Mouse (Mus musculus) heart, adult 2 months (tissue): ENCODE data around the gene Tbc1d13. TPM values are rescaled to one million over a fixed set of nuclear protein-coding genes. Genes with fewer than 3 reads are reported as not detected.
"Not testable (repeated sequence)": the region's sequence is repeated elsewhere in the genome, so short reads cannot be mapped to it uniquely, and the experiment has no call there.

Experiments
- DNase-seq, 2 experiments: peaks; one replicate each; pipeline ENCODE4 v3.0.0; 2021
- H3K27ac ChIP-seq: fragments of 200-600 bp; 2 replicates; pipeline ENCODE4 v1.8.1; 2022
- H3K27me3 ChIP-seq: fragments of 200-500 bp; 2 replicates; pipeline ENCODE4 v1.6.1; 2012; ENCODE audit warnings: mild to moderate bottlenecking, low read length, inconsistent platforms, mixed read lengths; ENCODE audit not compliant: control insufficient read depth, insufficient read depth
- H3K36me3 ChIP-seq: fragments of 200-500 bp; 2 replicates; pipeline ENCODE4 v1.6.1; 2012; ENCODE audit warnings: low read length, inconsistent platforms; ENCODE audit not compliant: control insufficient read depth, insufficient read depth
- H3K4me1 ChIP-seq: fragments of 200-500 bp; 2 replicates; pipeline ENCODE4 v1.6.1; 2011; ENCODE audit warnings: low read length; ENCODE audit not compliant: control insufficient read depth, insufficient read depth
- H3K4me3 ChIP-seq: fragments of 200-600 bp; 2 replicates; pipeline ENCODE4 v1.8.1; 2022
- H3K79me2 ChIP-seq: fragments of 200-500 bp; replicated peaks from 2 replicates; pipeline ENCODE4 v1.6.1; 2012; ENCODE audit warnings: mild to moderate bottlenecking, inconsistent platforms, low read length, moderate library complexity, mixed read lengths; ENCODE audit not compliant: control insufficient read depth, insufficient read depth
- H3K9ac ChIP-seq: fragments of 200-500 bp; 2 replicates; pipeline ENCODE4 v1.6.1; 2012; ENCODE audit warnings: low read depth, mild to moderate bottlenecking, control low read depth, inconsistent platforms, low read length, mixed read lengths
- CTCF ChIP-seq: fragments of 200-600 bp; IDR thresholded peaks from 2 replicates; pipeline ENCODE4 v1.8.1; 2022; ENCODE audit warnings: antibody characterized with exemption, mild to moderate bottlenecking, moderate library complexity
- EP300 ChIP-seq: fragments of 200-500 bp; IDR thresholded peaks from 2 replicates; pipeline ENCODE4 v1.6.1; 2011; ENCODE audit warnings: low read depth, low read length, control low read depth; ENCODE audit not compliant: insufficient read depth
- POLR2A ChIP-seq: fragments of 200-500 bp; IDR thresholded peaks from 2 replicates; pipeline ENCODE4 v1.6.1; 2011; ENCODE audit warnings: mild to moderate bottlenecking, low read depth, low read length, control low read depth; ENCODE audit not compliant: insufficient read depth
- WGBS: fragments of 180-500 bp; shearing (Covaris S2); methylation state at CpG from one replicate; pipeline ENCODE4 v1.1.7; 2018; 5-methylcytosine and 5-hydroxymethylcytosine counted together
- intact Hi-C: fragments of 180-260 bp; cut with DNase I; formaldehyde crosslinking; loops from one replicate; pipeline ENCODE4 v1.15.1; 2025
- polyA plus RNA-seq: library from polyadenylated mRNA; depleted of rRNA; stranded (reverse); fragments of >200 nt; gene quantifications from 2 replicates; pipeline ENCODE4 v1.2.3, GENCODE M21; 2012
- total RNA-seq, 2 experiments: library from RNA; stranded (reverse); gene quantifications; 2 replicates each; pipeline ENCODE4 v1.2.3; 2021

Tbc1d13 gene
- total and polyA plus RNA-seq, 3 experiments: 17.2 to 25.4 (median 17.4) TPM

- Histone ChIP-seq H3K36me3 (no peaks in the 10 kb centered on the region), H3K79me2 (no peaks in the 10 kb centered on the region), H3K4me1 (peaks cover 4% of the 10 kb centered on the region), H3K9ac (peak within 1 kb of the TSS; percentile 90), H3K27me3 (no peaks in the 10 kb centered on the region), H3K27ac (peak within 1 kb of the TSS; percentile 95), H3K4me3 (peak within 1 kb of the TSS; percentile 80)
- WGBS: 8% methylated on average over 31 of the region's 31 CpGs
- DNase-seq: peak; percentile 98
- TF ChIP-seq EP300 (peak; percentile 73; the same call in 1 of the 2 replicates), CTCF (no peak), POLR2A (peak; percentile 96)
- intact Hi-C loops: no loop called here
Measured at GRCm38 (mm10) chr2:30124472-30125274, 8.9 kb upstream of the Tbc1d13 start, which contains the start of gene Zer1. Gene Zer1, minus strand, starts transcription at chr2:30124585.

- Histone ChIP-seq H3K27ac (no peak overlapping the region), H3K79me2 (no peaks in the 10 kb centered on the region), H3K27me3 (no peaks in the 10 kb centered on the region), H3K9ac (no peak overlapping the region), H3K4me1 (peaks cover 5% of the 10 kb centered on the region), H3K36me3 (no peaks in the 10 kb centered on the region), H3K4me3 (no peak overlapping the region)
- intact Hi-C loops: loop anchor here (1.0 to 2.0 kb wide), 2 partner anchors 34 to 142 kb away; no protein-coding TSS in a partner anchor
- no peak for DNase-seq
- TF ChIP-seq EP300 (no peak), CTCF (peak; percentile 92), POLR2A (no peak)
- WGBS: 23% methylated on average over 2 of the region's 2 CpGs
Measured at GRCm38 (mm10) chr2:30128789-30129188, 4.8 kb upstream of the Tbc1d13 start.

- H3K4me3 ChIP-seq: no peak overlapping the region
- WGBS: 78% methylated on average over 4 of the region's 4 CpGs
- no peak overlapping the region for H3K9ac ChIP-seq
- H3K27ac ChIP-seq: no peak overlapping the region
- no peaks in the 10 kb centered on the region for H3K79me2 ChIP-seq
- H3K4me1 ChIP-seq: peaks cover 4% of the 10 kb centered on the region
- no peak for DNase-seq
- no peak for TF ChIP-seq CTCF
- no peaks in the 10 kb centered on the region for H3K27me3 ChIP-seq
- H3K36me3 ChIP-seq: peaks cover 2% of the 10 kb centered on the region; the same call in 1 of the 2 replicates
- intact Hi-C loops: loop anchor here (5.0 kb wide), 1 partner anchor 157 kb away; the partner anchor contains the start of genes Dolk and Nup188
Measured at GRCm38 (mm10) chr2:30130156-30130555, 3.4 kb upstream of the Tbc1d13 start.

- not testable (repeated sequence) for H3K79me2 ChIP-seq, H3K4me3 ChIP-seq, H3K9ac ChIP-seq, H3K27me3 ChIP-seq, H3K4me1 ChIP-seq, H3K27ac ChIP-seq, H3K36me3 ChIP-seq, DNase-seq
- TF ChIP-seq CTCF: 0 out of 2 replicates have a peak, but pooled peaks have one; percentile 3
- 48% methylated on average over 5 of the region's 5 CpGs for WGBS
- intact Hi-C loops: loop anchor here (5.0 kb wide), 1 partner anchor 156 kb away; the partner anchor contains the start of genes Dolk and Nup188
Measured at GRCm38 (mm10) chr2:30131240-30131639, 2.3 kb upstream of the Tbc1d13 start.

GRCm38 (mm10) chr2:30132801-30133612 is 539 bp upstream of the Tbc1d13 start:
- DNase-seq: peak; percentile 57 to 61
- Histone ChIP-seq H3K36me3 (peaks cover 2% of the 10 kb centered on the region; the same call in 1 of the 2 replicates), H3K4me3 (peak overlapping the region; percentile 96), H3K4me1 (peaks cover 5% of the 10 kb centered on the region), H3K27me3 (no peaks in the 10 kb centered on the region), H3K27ac (peak overlapping the region; percentile 91), H3K9ac (peak overlapping the region; percentile 60), H3K79me2 (no peaks in the 10 kb centered on the region)
- WGBS: 3% methylated on average over 16 of the region's 16 CpGs
- TF ChIP-seq EP300 (no peak), POLR2A (no peak; the same call in 1 of the 2 replicates), CTCF (no peak)
- intact Hi-C loops: loop anchor here (5.0 kb wide), 1 partner anchor 154 kb away; the partner anchor contains the start of genes Dolk and Nup188

- peak overlapping the region; percentile 61 for H3K9ac ChIP-seq
- intact Hi-C loops: loop anchor here (5.0 kb wide), 1 partner anchor 153 kb away; the partner anchor contains the start of genes Dolk and Nup188
- no peaks in the 10 kb centered on the region for H3K79me2 ChIP-seq
- TF ChIP-seq CTCF (no peak), EP300 (no peak), POLR2A (no peak)
- DNase-seq: peak; percentile 29 to 31
- peak overlapping the region; percentile 96 for H3K4me3 ChIP-seq
- peaks cover 5% of the 10 kb centered on the region for H3K4me1 ChIP-seq
- peak overlapping the region; percentile 91 for H3K27ac ChIP-seq
- H3K36me3 ChIP-seq: peaks cover 2% of the 10 kb centered on the region; the same call in 1 of the 2 replicates
- WGBS: 4% methylated on average over 6 of the region's 6 CpGs
- H3K27me3 ChIP-seq: no peaks in the 10 kb centered on the region
Measured at GRCm38 (mm10) chr2:30134378-30134711, 799 bp downstream of the Tbc1d13 start.
